Mouse (Mus musculus) heart, embryonic 12.5 days (tissue): Measurements from ENCODE around the gene Slc25a3. TPM values are rescaled to one million over a fixed set of nuclear protein-coding genes. Genes with fewer than 3 reads are reported as not detected.
A peak's percentile ranks its signal among the peaks of the same experiment; 100 is the strongest.

Experiments used
- ATAC-seq: fragments of 200-750 bp; cut with Nextera tagmentation; 2 replicates; pipeline ENCODE4 v1.8.0; 2017; ENCODE audit warnings: moderate TSS enrichment, moderate library complexity; ENCODE audit not compliant: insufficient number of reproducible peaks, low FRiP score
- H3K27ac ChIP-seq: fragments of 300-500 bp; sonication (generic); 2 replicates; pipeline ENCODE4 v1.5.1; 2016; ENCODE audit warnings: mild to moderate bottlenecking, moderate library complexity; ENCODE audit not compliant: poor library complexity, severe bottlenecking
- H3K27me3 ChIP-seq: fragments of 300-500 bp; sonication (generic); replicated peaks from 2 replicates; pipeline ENCODE4 v1.6.1; 2016; ENCODE audit warnings: mild to moderate bottlenecking, moderate library complexity
- H3K36me3 ChIP-seq: fragments of 300-500 bp; sonication (generic); 2 replicates; pipeline ENCODE4 v1.6.1; 2016; ENCODE audit warnings: mild to moderate bottlenecking, moderate library complexity
- H3K4me1 ChIP-seq: fragments of 300-500 bp; sonication (generic); replicated peaks from 2 replicates; pipeline ENCODE4 v1.6.1; 2016; ENCODE audit warnings: mild to moderate bottlenecking
- H3K4me2 ChIP-seq: fragments of 300-500 bp; sonication (generic); 2 replicates; pipeline ENCODE4 v1.6.1; 2016; ENCODE audit warnings: mild to moderate bottlenecking, moderate library complexity
- H3K4me3 ChIP-seq: fragments of 300-500 bp; sonication (generic); 2 replicates; pipeline ENCODE4 v1.5.1; 2016; ENCODE audit warnings: mild to moderate bottlenecking
- H3K9ac ChIP-seq: fragments of 300-500 bp; sonication (generic); 2 replicates; pipeline ENCODE4 v1.6.1; 2016; ENCODE audit warnings: mild to moderate bottlenecking, moderate library complexity
- H3K9me3 ChIP-seq: fragments of 300-500 bp; sonication (generic); replicated peaks from 2 replicates; pipeline ENCODE4 v1.6.1; 2016; ENCODE audit warnings: mild to moderate bottlenecking, moderate library complexity
- WGBS: fragments of 180-500 bp; shearing (Covaris S2); methylation state at CpG from one replicate; pipeline ENCODE4 v1.1.7; 2016; 5-methylcytosine and 5-hydroxymethylcytosine counted together
- polyA plus RNA-seq: library from polyadenylated mRNA; unstranded; fragments of >200 nt; fragmentation: Nextera tagmentation; extraction: Ambion mirVana; gene quantifications from 2 replicates; pipeline ENCODE4 v1.2.1, GENCODE M21; 2016

The Slc25a3 gene
- polyA plus RNA-seq = 782 and 785 TPM in 2 replicates

DNA sequence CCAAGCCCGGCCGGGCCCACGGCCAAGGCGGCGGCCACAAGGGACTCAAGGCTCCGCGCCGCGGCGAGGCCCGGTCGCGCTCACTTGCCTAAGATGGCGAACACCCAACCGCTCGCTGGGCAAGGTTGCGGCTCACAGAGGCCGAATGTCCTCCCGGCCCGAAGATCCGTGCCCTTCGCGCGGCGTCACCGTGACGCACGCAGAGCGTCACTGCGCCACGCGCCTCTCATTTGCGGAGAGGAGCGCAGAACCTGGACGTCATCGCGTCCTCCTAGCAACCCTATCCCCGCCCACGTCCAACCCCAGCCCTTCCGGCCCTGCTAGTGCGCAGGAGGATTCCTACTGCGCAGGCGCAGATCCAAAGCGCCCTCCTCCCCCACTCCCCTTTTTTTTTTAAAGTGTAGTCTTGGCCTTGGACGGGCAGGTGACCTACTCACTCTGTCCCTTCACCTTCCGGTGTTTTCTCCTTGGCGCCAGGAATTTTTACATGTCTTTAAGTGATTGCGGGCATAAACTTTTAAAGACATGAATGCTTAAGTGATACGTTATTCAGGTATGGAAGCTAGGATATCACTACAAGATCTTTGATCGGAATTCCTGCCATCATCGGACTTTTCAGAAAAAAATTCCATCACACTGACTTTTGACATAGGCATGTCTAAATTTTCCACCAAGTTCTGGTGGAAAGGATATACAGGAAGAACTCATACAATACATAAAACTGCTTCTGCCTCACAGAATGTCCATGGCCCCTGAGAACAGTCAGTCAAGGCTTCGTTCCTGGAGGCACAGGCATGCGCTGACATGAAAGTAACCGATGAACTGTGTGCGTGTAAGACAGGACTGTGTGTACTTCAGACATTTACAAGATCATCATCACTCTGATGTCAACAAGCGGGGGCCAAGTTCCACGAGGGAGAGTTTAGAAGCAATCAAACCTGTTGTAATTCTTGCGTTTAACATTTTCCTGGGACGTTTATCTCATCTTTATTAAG is at the start of gene Slc25a3:
Gene Slc25a3 (minus strand): TSS at position 232 of the 995 bp plus-strand sequence.
- H3K27me3 ChIP-seq = no peaks in the 10 kb centered on the region
- peak within 1 kb of the TSS; percentile 98 for H3K27ac ChIP-seq
- H3K9ac ChIP-seq = peak within 1 kb of the TSS; percentile 100
- peak within 1 kb of the TSS; percentile 100 for H3K4me3 ChIP-seq
- peaks cover 26% of the 10 kb centered on the region for H3K36me3 ChIP-seq
- H3K4me2 ChIP-seq = peak within 1 kb of the TSS; percentile 74
- 10% methylated on average over 59 of the region's 59 CpGs for WGBS
- H3K4me1 ChIP-seq = peaks cover 27% of the 10 kb centered on the region
- no peaks in the 10 kb centered on the region for H3K9me3 ChIP-seq
- ATAC-seq = peak; percentile 100

- Histone ChIP-seq H3K4me3 (peak overlapping the region; percentile 84), H3K4me1 (peaks cover 25% of the 10 kb centered on the region), H3K27ac (peak overlapping the region; percentile 99), H3K27me3 (no peaks in the 10 kb centered on the region), H3K36me3 (0 out of 2 replicates have a peak, but pooled peaks cover 3% of the 10 kb centered on the region), H3K4me2 (peak overlapping the region; percentile 88), H3K9ac (peak overlapping the region; percentile 99), H3K9me3 (no peaks in the 10 kb centered on the region)
- ATAC-seq = no peak
- 80% methylated on average over 14 of the region's 14 CpGs for WGBS
These were observed 48.7 kb upstream of the Slc25a3 start for GRCm38 (mm10) chr10:91172329-91173100.

GRCm38 (mm10) chr10:91171455-91172328 is 47.8 kb upstream of the Slc25a3 start:
- H3K9ac ChIP-seq = peak overlapping the region; percentile 99
- H3K36me3 ChIP-seq = 0 out of 2 replicates have a peak, but pooled peaks cover 3% of the 10 kb centered on the region
- H3K4me2 ChIP-seq = peak overlapping the region; percentile 88
- peak overlapping the region; percentile 99 for H3K27ac ChIP-seq
- WGBS = under 1% methylated on average over 68 of the region's 68 CpGs
- H3K4me3 ChIP-seq = peak overlapping the region; percentile 84
- no peaks in the 10 kb centered on the region for H3K9me3 ChIP-seq
- H3K27me3 ChIP-seq = no peaks in the 10 kb centered on the region
- H3K4me1 ChIP-seq = peaks cover 26% of the 10 kb centered on the region
- peak; percentile 99 for ATAC-seq

DNA sequence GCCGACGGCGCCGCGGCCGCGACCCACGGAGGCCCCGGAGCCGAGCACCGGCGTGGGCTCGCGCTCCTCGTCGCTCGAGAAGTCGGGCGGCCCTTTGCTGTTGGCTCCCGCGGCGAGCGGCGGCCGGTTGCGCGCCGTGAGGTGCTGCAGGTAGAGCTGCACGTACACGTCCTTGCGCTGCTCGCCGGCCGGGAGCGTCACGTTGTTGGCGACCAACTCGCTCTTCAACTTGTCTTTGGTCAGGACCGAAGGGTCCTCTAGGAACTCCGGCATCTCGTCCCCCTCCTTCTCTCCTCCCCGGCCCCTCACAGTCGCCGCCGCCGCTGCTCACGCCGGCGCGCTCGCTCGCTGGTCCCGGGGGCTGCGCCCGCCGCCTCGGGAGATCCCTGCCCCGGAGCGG is 47.2 kb upstream of the Slc25a3 start:
- peak overlapping the region; percentile 99 for H3K27ac ChIP-seq
- no peaks in the 10 kb centered on the region for H3K27me3 ChIP-seq
- peak; percentile 50 for ATAC-seq
- H3K4me3 ChIP-seq = peak overlapping the region; percentile 84
- H3K9ac ChIP-seq = peak overlapping the region; percentile 99
- peaks cover 28% of the 10 kb centered on the region for H3K4me1 ChIP-seq
- H3K9me3 ChIP-seq = no peaks in the 10 kb centered on the region
- under 1% methylated on average over 59 of the region's 59 CpGs for WGBS
- H3K36me3 ChIP-seq = 0 out of 2 replicates have a peak, but pooled peaks cover 3% of the 10 kb centered on the region
- peak overlapping the region; percentile 88 for H3K4me2 ChIP-seq

- H3K27ac ChIP-seq = peak overlapping the region; percentile 99
- H3K36me3 ChIP-seq = peaks cover 8% of the 10 kb centered on the region
- peak overlapping the region; percentile 99 for H3K9ac ChIP-seq
- no peaks in the 10 kb centered on the region for H3K9me3 ChIP-seq
- ATAC-seq = no peak
- peak overlapping the region; percentile 84 for H3K4me3 ChIP-seq
- under 1% methylated on average over 49 of the region's 50 CpGs for WGBS
- H3K27me3 ChIP-seq = no peaks in the 10 kb centered on the region
- H3K4me2 ChIP-seq = peak overlapping the region; percentile 88
- H3K4me1 ChIP-seq = peaks cover 28% of the 10 kb centered on the region
These were observed 46.5 kb upstream of the Slc25a3 start for GRCm38 (mm10) chr10:91170143-91170941.

GRCm38 (mm10) chr10:91169414-91170065 is 45.7 kb upstream of the Slc25a3 start:
- ATAC-seq = no peak
- 34% methylated on average over 17 of the region's 17 CpGs for WGBS
- Histone ChIP-seq H3K27ac (no peak overlapping the region), H3K9ac (peak overlapping the region; percentile 78), H3K4me3 (peak overlapping the region; percentile 84), H3K4me1 (peaks cover 28% of the 10 kb centered on the region), H3K36me3 (peaks cover 14% of the 10 kb centered on the region), H3K27me3 (no peaks in the 10 kb centered on the region), H3K9me3 (no peaks in the 10 kb centered on the region), H3K4me2 (peak overlapping the region; percentile 88)

GRCm38 (mm10) chr10:91167352-91167751 is 43.5 kb upstream of the Slc25a3 start:
- ATAC-seq = no peak
- no peaks in the 10 kb centered on the region for H3K9me3 ChIP-seq
- no peaks in the 10 kb centered on the region for H3K27me3 ChIP-seq
- peak overlapping the region; percentile 55; the same call in 1 of the 2 replicates for H3K9ac ChIP-seq
- H3K4me3 ChIP-seq = peak overlapping the region; percentile 34
- peaks cover 28% of the 10 kb centered on the region for H3K4me1 ChIP-seq
- H3K27ac ChIP-seq = peak overlapping the region; percentile 86
- H3K36me3 ChIP-seq = peaks cover 31% of the 10 kb centered on the region
- peak overlapping the region; percentile 88 for H3K4me2 ChIP-seq
- WGBS = 29% methylated on average over 7 of the region's 7 CpGs

DNA sequence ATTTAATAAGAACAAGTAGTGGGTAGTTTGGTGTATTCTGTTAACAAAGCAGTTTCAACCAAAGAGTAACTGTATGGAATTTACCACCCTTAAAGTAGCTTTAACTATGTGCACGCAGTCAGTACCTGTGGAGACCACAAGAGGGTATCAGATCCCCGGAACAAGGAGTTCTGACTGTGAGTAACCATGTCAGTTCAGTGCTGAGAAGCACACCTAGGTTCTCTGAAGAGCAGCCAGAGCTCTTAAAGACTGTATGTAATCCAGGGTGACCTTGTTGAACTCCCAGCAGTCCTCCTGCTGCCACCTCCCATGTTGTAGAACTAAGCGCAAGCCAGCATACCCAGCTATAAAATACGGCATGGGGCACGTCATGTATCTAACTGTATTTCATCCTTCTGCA is 43.0 kb upstream of the Slc25a3 start:
- peak overlapping the region; percentile 86 for H3K27ac ChIP-seq
- WGBS = 57% methylated on average over 5 of the region's 5 CpGs
- H3K4me2 ChIP-seq = peak overlapping the region; percentile 88
- no peaks in the 10 kb centered on the region for H3K27me3 ChIP-seq
- H3K9ac ChIP-seq = peak overlapping the region; percentile 55; the same call in 1 of the 2 replicates
- ATAC-seq = no peak
- H3K4me3 ChIP-seq = peak overlapping the region; percentile 34
- peaks cover 36% of the 10 kb centered on the region for H3K36me3 ChIP-seq
- no peaks in the 10 kb centered on the region for H3K9me3 ChIP-seq
- peaks cover 28% of the 10 kb centered on the region for H3K4me1 ChIP-seq

- Histone ChIP-seq H3K9ac (no peak overlapping the region), H3K4me2 (no peak overlapping the region), H3K36me3 (peaks cover 46% of the 10 kb centered on the region), H3K4me3 (no peak overlapping the region), H3K9me3 (no peaks in the 10 kb centered on the region), H3K27me3 (no peaks in the 10 kb centered on the region), H3K4me1 (peaks cover 28% of the 10 kb centered on the region), H3K27ac (no peak overlapping the region)
- no peak for ATAC-seq
These were observed 42.0 kb upstream of the Slc25a3 start for GRCm38 (mm10) chr10:91165850-91166249.
